Mouse (Mus musculus) spleen, postnatal 36 days (tissue): ENCODE data around the gene Terf2.
"Not testable (repeated sequence)": the region's sequence is repeated elsewhere in the genome, so short reads cannot be mapped to it uniquely, and the experiment has no call there.

Experiments
- DNase-seq, 2 experiments: peaks; one replicate each; pipeline ENCODE4 v3.0.0; 2022; ENCODE audit warnings: low spot score in 2 of 2, mixed read lengths in 1 of 2

The Terf2 gene

GRCm38 (mm10) chr8:107114150-107115007 is 18.0 kb upstream of the Terf2 start:
- no peak for DNase-seq

DNA sequence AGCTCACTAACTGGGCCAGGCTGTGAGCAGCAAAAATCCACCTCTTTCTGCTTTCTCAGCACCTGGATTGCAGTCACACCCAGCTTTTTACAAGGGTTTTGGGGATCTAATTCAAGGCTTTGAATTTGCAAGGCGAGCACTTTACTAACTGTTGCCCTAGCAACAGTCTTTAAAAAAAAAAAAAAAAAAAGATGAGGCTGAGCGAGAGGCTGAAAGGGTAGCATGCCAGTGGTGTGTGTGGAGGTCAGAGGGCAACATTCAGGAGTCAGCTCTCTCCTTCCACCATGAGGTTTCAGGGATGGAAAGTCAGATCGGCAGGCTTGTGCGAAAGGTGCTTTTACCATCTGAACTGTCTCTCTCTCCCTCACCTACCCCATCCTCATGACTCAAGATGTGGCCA is 16.9 kb upstream of the Terf2 start:
- DNase-seq = no peak

GRCm38 (mm10) chr8:107111340-107112105 is 15.2 kb upstream of the Terf2 start:
- DNase-seq = no peak

GRCm38 (mm10) chr8:107110629-107111330 is 14.4 kb upstream of the Terf2 start:
- no peak for DNase-seq

DNA sequence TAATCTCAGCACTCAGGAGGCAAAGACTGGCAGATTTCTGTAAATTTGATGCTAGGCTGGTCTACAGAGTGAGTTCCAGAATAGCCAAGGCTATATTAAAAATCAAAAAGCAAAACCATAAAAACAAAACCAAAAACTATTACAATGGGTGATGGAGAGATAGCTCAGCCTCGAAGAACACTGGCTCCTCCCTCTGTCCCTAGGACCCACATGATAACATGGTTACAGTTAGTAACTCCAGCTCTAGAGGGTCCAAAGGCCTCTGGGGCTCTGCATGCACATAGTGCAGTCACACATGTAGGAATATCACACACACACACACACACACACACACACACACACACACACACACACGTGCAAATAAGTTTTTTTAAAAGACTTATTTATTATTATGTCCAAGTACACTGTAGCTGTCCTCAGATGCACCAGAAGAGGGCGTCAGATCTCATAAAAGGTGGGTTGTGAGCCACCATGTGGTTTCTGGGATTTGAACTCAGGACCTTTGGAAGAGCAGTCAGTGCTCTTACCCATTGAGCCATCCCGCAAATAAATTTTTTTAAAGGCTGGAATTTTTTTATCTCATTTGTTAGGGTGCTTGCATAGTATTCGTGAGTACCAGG is 13.6 kb upstream of the Terf2 start:
- no peak for DNase-seq

GRCm38 (mm10) chr8:107108978-107109720 is 12.8 kb upstream of the Terf2 start:
- DNase-seq = no peak

- DNase-seq = not testable (repeated sequence)
These were observed 11.7 kb upstream of the Terf2 start for GRCm38 (mm10) chr8:107108089-107108488.

DNA sequence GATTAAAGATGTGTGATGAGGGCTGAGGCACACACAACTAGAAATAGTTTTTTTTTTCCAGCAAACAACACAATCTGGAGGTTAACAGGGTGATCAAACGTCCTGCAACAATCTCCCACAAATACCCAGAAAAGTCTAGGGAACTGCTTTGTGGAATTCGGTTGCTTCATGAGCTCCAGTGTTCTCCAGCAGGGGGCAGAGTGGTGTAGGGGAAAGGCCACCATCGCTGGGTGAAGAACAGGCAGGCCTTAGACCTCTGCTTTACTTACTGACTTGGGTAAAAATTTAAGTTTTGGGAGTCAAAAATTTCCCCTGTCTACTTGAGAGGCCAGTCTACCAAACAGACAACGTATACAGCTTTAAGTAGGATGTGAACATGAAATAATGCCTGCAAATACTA is 8.2 kb upstream of the Terf2 start:
- peak; percentile 38 to 48 for DNase-seq

DNA sequence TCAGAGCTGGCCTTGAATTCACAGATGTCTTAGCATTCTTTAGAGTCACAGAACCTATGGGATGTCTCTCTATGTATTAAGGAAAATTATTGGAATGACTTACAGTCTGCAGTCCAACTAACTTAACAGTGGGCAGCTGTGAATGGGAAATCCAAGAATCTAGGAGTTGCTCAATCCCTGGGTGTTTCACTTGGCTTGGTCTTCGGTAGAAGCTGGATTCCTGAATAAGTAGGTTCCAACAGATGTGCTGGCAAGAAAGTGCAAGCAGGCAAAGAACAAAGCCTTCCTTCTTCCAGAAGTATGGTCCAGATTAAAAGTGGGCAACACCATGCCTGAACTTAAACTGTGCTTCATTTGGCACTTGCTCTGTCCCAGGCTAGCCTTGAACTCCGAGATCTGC is 4.3 kb upstream of the Terf2 start:
- no peak for DNase-seq

GRCm38 (mm10) chr8:107095717-107096365 is 506 bp downstream of the Terf2 start:
- DNase-seq = no peak

DNA sequence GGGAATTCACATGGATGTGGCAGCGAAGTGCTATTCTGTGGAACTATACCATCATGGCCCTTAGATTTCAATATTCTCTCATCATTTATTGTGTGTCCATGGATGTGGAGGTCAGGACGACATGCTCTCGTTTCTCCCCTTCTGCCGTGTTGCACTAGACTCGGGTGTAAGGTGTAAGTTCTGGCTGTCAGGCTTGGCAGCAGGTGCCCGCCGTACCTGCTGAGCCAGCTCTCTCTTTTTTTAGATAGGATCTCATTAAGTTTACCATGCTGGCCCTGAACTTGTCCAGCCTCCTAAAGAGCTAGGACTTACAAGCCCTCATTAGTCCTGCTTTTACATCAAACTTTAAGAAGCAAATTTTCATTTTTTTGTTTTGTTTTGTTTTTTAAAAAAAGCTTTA is 5.8 kb downstream of the Terf2 start:
- DNase-seq = no peak

- no peak for DNase-seq
These were observed 7.8 kb downstream of the Terf2 start for GRCm38 (mm10) chr8:107088526-107089063.

DNA sequence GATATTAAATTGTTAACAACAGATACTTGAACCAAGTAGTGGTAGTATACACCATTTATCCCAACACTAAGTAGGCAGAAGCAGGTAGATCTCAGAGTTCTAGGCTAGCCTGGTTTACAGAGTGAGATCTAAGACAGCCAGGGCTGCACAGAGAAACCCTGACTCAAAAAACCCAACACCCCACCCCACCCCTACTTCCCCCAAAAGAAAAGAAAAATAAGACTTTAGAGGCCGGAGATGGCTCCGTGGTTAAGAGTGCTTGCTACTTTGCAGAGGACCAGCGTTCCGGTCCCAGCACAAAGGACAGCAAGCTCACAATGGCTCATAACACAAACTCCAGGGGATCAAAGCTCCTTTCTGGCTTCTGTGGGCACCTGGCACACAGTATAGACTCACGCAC is 10.3 kb downstream of the Terf2 start:
- no peak for DNase-seq

- no peak for DNase-seq
These were observed 11.0 kb downstream of the Terf2 start for GRCm38 (mm10) chr8:107085358-107085757.

DNA sequence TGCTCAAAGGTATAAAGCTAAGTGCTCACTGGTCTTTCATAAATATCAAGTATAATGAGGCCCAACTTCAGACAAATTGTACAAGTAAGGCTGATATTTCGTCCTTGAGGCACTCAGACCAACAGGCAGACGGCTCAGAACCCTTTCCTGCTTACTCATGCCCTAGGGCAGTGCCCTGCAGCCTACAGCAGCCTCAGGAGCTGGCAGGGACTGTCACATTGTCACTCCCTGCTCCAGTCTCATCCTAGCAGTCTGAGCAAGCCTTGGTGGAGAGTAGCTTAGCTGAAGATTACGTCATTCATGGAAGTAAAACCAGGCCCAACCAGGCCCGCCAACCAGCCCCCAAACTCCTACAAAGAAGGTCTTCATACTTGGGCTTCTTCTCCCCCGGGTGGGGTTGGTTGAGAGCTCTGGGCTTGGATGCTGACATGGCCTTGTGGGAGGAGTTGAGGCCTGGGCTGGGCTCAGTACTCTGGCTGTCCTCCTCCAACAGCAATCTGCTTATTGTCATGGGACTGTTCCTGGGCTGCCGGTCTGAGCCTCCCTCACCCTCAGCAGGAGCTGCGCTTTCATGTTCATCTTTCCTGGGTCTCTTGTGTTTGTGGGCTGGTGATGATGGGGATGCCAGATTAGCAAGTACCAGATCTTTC is 20.0 kb downstream of the Terf2 start:
- DNase-seq = no peak

DNA sequence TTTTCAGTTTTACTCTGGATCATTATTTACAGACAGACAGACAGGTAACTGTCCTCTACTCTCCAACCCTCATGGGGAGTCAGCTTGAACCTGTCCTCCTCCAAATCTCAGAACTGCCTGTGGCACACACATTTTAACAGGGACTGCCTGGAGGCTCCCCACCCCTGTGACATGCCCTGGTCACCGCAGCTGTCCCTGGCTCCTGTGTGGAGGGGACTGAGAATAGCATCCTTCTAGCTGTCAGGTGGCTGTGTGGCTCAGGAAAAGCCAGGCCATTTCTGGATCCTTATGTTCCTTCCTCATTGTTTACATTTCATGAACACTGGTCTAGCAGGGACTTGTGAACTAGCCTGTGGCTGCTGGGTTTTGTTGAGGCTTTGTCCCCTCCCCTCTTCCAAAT is 22.2 kb downstream of the Terf2 start:
- DNase-seq = no peak

- no peak for DNase-seq
These were observed 22.6 kb downstream of the Terf2 start for GRCm38 (mm10) chr8:107073706-107074105.

DNA sequence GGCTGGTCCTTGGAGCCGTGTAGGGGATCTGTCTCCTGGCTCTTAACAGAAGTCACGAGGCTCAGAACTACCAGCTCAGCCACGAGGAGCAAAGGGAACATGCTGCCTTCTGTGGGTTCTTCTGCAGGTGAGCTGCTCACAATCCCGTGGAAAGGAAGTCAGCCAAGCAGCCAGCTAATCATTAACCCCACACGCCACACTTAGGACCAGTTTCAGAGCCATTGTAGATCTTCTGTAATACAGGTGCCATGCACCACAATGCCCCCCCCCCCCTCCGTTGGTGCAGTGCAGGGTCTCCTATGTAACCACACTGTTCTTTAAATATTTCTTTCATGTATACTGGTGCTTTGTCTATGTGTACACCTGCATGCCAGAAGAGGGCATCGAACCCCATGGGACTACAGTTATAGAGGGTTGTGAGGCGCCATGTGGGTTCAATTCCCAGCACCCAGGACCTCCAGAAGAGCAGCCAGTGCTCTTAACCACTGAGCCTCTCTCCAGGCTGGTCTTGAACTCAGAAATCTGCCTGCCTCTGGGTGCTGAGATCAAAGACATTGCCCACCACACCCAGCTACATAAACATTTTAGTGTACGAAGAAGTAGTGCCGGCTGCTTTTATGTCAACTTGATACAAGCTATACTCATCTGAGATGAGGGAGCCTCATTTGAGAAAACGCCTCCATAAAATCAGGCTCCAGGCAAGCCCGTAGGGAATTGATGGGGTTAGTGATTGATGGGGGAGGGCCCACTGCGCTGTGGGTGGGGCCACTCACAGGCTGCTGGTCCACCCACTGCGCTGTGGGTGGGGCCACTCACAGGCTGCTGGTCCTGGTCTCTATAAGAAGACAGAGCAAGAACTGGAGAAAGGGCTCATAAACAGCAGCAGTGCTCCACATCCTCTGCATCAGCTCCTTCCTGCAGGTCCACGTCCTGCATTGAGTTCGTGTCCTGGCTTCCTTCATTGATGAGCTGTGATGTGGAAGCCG is 30.5 kb downstream of the Terf2 start, which contains the start of gene Tmed6:
Gene Tmed6, minus strand, starts transcription at position 134 of the 986 bp plus-strand sequence.
- DNase-seq = peak; percentile 36 to 46
